Mouse (Mus musculus) left cerebral cortex, adult 2 months (tissue): ENCODE measurements at regions not wholly inside any gene's neighbourhood (a gene's known extent, or its start where the extent isn't known, plus 50 kb on each side); places are given as distances from the start of the nearest gene placed in this dataset.

Source experiments
- DNase-seq, 2 experiments: peaks; one replicate each; pipeline ENCODE4 v3.0.0; 2021 to 2022; ENCODE audit warnings: low spot score in 2 of 2, mixed read lengths in 1 of 2; ENCODE audit errors: extremely low spot score in 1 of 2
- H3K27ac ChIP-seq: fragments of 200-600 bp; 2 replicates; pipeline ENCODE4 v1.8.1; 2022
- H3K4me3 ChIP-seq: fragments of 200-600 bp; 2 replicates; pipeline ENCODE4 v1.8.1; 2022
- CTCF ChIP-seq: fragments of 200-600 bp; IDR thresholded peaks from 2 replicates; pipeline ENCODE4 v1.8.1; 2022; ENCODE audit warnings: antibody characterized with exemption, mild to moderate bottlenecking, moderate library complexity
- intact Hi-C: fragments of 180-260 bp; cut with DNase I; formaldehyde crosslinking; loops from one replicate; pipeline ENCODE4 v1.15.1; 2025

DNA sequence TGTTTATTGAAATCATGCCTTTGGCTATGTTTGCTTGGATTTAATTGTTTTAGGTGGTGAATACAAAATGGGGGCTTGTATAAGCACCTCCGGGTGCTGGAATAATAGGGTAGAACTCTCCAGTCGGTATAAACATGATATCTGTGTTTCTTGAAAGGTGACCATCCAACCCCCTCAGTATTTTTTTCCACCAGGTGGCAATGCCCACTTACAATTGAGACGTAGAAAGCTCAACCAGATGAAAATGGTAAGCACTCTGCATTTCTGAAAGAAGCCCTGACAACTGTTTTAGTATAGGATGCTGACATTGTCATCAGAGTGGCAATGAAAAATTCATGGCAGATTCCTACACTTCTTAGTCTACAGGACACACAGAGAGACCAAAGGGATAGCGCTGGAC lies 838.1 kb downstream of the Kcnj2 start:
- intact Hi-C loops = loop anchor here (5.0 kb wide), 2 partner anchors 878 to 1263 kb away; partner anchors contain the start of gene Sox9
- peak; percentile 24 for TF ChIP-seq CTCF
- H3K27ac ChIP-seq = no peak overlapping the region
- DNase-seq = no peak
- H3K4me3 ChIP-seq = no peak overlapping the region

DNA sequence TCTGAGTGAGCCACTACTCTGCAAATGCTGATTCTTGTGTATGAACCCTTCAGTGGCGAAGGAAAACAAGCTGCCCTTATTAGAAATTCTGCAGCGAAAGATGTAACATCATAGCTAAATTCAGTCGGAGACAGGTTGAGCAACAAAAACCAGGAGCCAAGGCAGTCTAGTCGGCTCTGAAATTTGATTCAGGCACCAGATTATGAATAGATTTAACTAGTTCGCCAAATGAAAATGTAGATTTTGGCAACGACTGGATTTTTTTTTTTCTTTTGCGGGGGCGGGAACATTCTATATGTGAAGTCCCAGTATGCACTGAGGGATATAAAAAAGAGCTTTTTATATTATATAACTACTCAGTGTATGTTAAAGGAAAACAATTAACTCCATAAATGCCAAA lies 847.9 kb downstream of the Kcnj2 start:
- intact Hi-C loops = no loop called here
- no peak for TF ChIP-seq CTCF
- Histone ChIP-seq H3K4me3 (no peak overlapping the region), H3K27ac (peak overlapping the region; percentile 36; the same call in 1 of the 2 replicates)
- DNase-seq = peak in 1 of 2 experiments; percentile 11

DNA sequence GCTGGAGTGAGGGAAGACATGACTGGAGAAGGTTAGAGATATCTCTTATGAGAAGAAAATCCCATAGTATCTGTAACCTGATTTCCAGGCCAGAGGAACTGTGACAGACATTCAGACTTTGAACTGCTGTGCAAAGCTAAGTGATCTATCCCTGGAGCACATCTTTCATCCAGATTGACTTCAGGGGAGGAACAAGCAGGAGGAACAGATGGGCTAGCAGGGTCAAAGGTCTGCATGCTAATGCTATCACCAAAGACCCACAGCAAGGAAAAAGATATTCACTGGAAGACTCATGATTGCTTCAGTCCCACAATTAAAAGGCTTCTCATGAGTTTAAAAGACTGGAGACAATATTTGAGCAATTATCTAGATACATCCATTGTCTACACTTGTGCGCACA lies 855.7 kb upstream of the Sox9 start:
- DNase-seq = no peak
- Histone ChIP-seq H3K27ac (no peak overlapping the region), H3K4me3 (no peak overlapping the region)
- intact Hi-C loops = no loop called here
- TF ChIP-seq CTCF = no peak

DNA sequence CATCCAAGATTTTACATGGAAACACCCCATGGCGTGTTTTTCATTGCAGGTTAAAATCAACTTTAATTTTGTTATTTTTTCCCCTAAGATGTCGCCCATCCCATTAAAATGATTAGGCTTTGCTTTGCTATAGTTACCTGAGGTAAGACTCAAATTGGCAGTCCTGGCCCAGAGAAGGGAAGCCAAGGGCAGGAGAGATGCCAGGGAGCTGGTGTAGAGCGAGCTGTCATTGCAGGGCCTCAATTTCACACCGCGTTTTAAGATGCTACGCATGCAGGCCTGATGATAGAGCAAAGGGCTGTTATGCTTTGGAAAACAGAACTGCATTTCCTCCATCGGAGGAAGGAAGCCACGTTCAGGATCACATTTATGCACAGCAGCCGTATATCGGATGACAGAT lies 852.7 kb upstream of the Sox9 start:
- no peak for TF ChIP-seq CTCF
- no peak for DNase-seq
- Histone ChIP-seq H3K4me3 (no peak overlapping the region), H3K27ac (no peak overlapping the region)
- intact Hi-C loops = no loop called here

DNA sequence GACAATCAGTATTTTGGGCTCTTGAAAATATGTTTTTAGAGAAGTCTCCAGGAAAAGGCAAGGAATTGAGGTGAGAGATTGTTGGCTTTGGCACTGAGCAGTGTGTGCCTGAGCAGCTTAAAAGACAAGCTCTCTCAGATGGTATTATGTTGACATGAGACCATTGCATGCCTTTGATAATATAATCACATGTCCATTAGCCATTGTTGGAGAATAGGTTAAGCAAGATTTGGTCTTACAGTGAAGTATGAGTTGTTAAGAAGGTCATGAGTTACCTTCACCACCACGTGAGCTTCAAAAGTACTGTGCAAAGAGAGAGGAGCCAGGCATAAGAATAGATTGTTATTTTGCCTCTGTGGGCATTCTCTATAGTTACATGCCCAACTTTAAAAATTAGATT lies 850.0 kb upstream of the Sox9 start:
- no peak overlapping the region for H3K27ac ChIP-seq
- TF ChIP-seq CTCF = no peak
- intact Hi-C loops = no loop called here
- no peak for DNase-seq
- H3K4me3 ChIP-seq = no peak overlapping the region

DNA sequence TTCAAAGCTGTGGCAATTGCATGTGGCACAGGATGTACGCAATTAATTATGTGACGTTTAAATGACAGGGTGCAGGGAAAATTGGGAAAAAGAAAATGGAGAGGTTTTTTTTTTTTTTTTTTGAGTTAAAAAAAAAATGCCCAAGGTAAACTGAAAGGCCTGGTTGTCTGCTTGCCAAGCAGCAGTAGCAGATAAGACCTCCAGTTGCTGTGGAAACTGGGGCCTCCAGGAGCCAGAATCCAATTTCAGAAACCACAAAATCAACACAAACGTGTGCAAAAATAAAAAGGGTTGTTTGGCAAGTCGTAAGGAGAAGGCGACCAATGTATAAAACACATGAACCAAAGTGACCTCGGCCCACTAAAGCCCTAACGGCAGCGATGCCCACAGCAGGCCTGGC lies 837.7 kb upstream of the Sox9 start:
- no peak overlapping the region for H3K27ac ChIP-seq
- intact Hi-C loops = no loop called here
- H3K4me3 ChIP-seq = no peak overlapping the region
- no peak for DNase-seq
- no peak for TF ChIP-seq CTCF

DNA sequence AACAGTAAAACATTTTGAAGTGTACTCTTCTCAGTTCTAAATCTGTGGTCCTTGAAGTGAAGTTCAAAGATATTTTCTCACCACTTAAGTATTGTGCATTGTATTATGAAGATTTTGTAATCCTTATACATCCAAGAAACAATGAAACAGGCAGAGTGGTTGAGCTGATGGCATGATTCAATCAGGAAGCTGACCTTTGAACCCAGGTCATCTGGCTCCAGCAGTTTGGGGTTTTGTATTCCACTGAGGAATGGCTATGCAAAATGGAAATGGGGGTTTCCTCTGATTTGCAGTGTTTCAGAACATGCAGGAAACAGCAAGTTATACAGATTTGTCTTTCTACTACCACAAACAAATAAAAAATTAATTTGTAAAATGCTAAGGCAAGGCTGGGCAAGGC lies 836.2 kb upstream of the Sox9 start:
- H3K4me3 ChIP-seq = no peak overlapping the region
- no peak overlapping the region for H3K27ac ChIP-seq
- intact Hi-C loops = no loop called here
- no peak for DNase-seq
- no peak for TF ChIP-seq CTCF

DNA sequence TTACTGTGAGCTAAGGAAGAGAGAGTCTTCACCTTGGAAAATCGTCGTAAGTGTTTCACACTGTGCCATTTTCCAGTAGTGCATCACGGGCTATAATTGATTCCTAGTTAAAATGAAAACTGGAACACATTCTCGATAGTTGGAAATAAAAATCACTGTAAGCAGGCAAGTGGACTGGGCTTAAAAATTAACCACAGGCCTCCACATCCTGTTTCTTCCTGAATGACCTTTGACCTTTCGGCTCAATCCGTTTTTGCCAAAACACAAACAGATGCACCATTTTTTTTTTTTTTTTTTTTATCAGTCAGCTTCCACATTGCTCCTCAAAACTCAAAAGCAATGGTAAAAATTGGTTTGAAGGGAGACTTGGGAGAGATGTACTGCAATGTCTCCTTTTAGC lies 834.4 kb upstream of the Sox9 start:
- H3K4me3 ChIP-seq = no peak overlapping the region
- no peak for DNase-seq
- no peak for TF ChIP-seq CTCF
- intact Hi-C loops = no loop called here
- H3K27ac ChIP-seq = no peak overlapping the region

DNA sequence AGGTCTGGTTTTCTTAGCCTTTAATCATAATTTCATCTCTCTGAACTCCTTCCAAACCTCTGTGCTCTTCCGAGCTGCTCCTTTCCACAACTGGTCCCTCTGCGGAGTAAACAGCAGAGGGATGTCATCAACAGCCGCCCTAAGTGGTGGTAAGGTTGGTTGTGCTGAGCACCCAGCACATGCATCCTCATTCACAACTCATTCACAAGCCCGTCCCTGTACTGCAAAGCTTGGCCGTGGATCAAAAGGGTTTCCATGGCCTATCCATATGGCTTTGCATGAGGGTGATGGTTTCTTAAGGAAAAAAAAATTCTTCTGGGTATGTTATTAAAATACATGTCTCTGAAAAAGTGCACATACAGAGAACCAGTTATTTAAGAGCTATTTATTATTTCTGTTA lies 828.6 kb upstream of the Sox9 start:
- intact Hi-C loops = no loop called here
- Histone ChIP-seq H3K4me3 (no peak overlapping the region), H3K27ac (no peak overlapping the region)
- DNase-seq = no peak
- TF ChIP-seq CTCF = no peak

DNA sequence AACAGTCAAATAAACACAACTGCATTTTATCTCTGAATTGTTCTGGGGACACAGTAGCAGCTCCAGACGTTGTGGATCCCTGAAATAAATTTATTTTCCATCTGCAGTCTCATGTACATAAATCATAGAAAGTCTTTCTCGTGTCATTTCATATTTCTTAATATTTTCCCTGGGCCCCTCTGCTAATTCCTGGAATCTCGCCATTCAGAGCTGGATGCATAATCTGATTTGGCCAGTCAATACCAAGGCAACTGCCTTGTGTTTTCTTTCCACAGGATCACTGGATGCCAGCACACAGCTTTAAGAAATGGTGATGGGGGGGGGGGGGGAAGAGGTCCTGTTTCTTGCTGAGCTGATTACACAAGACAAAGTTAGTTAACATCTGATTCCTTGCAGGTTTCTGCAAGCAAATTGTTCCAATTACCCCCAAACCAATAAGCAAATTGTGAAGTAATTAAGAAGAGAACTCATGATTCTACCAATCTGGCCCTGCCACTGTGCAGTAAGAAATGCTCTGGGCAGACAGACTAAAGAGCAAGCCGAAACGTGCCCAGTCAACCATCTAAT lies 824.2 kb upstream of the Sox9 start:
- Histone ChIP-seq H3K27ac (no peak overlapping the region), H3K4me3 (no peak overlapping the region)
- DNase-seq = no peak
- no peak for TF ChIP-seq CTCF
- intact Hi-C loops = no loop called here

DNA sequence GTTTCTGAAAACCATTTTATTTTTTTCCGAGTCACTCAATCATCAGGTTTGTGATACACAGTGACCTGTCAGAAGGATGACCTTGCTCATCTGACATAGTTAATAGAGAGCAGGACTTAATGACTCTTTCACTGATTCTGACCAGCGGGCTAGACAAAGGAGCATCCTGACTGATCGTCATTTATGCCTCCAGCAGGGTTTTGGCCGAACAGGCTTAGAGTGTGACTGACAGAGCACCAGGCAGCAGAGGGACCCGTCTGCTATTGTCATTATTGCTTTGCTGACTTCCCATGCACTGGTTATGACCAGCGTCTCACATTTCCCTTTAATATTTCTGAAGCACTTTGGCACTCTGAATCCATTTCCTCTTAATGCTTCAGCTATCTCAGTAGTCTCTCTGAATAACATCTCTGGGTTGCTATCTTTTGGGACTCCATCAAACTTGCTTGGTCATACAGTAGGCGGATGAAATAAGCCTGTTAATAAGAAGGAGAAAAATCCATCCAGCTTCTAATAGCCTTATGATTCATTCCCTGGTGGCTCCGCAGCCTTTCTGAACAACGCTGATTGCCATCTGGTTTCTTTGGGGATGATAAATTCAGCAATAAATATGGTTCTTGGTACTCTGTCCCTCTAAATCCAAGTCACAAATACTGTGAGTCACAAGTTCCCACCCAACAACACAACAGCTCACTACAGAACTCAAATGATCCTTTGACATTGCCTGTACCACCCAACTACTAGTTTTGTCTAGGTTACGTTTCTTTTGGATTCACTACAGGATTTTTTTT lies 820.8 kb upstream of the Sox9 start:
- Histone ChIP-seq H3K27ac (no peak overlapping the region), H3K4me3 (no peak overlapping the region)
- no peak for TF ChIP-seq CTCF
- DNase-seq = no peak
- intact Hi-C loops = no loop called here

DNA sequence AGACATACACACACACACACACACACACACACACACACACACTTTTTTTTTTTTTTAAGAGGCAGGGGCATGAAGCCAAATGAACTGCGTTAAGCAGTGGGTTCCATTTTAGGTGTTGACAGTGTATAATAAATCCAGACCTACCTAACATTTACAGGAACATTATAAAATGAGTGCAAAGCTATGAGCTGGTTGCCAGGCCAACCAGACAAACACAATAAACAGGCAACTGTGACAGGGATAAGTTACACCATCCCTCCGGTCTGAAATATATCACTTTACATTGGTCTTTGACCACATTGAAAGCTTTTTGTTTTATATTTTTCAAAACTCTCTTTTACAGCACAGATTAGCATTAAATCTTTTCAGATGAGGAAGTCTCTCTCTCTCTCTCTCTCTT lies 820.2 kb upstream of the Sox9 start:
- TF ChIP-seq CTCF = no peak
- Histone ChIP-seq H3K27ac (no peak overlapping the region), H3K4me3 (no peak overlapping the region)
- no peak for DNase-seq
- intact Hi-C loops = no loop called here

DNA sequence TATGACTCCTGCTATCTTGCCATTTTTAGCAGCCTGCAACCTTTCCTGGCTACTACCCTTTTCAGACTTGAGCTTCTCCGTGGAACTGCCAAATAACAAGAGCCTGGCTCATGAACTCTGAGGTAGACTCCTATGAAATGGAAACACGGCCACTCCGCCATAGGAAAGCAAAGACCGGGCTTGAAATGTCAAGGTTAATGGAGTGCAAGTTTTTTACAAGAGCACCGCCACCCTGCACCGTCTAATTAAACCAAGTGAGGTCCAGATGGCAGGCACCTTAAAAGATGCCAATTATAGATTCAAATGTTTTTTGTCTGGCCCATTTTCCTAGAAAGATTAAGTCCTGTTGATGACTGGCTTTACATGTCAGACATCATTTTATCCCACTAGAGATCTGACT lies 818.0 kb upstream of the Sox9 start:
- no peak overlapping the region for H3K27ac ChIP-seq
- DNase-seq = no peak
- H3K4me3 ChIP-seq = no peak overlapping the region
- no peak for TF ChIP-seq CTCF
- intact Hi-C loops = no loop called here
